Mouse (Mus musculus): ENCODE data around the gene Gjb1. TPM values are rescaled to one million over a fixed set of nuclear protein-coding genes. Genes with fewer than 3 reads are reported as not detected.

Gene Gjb1
- polyA plus RNA-seq, 1 experiment: 0.66 TPM

DNA sequence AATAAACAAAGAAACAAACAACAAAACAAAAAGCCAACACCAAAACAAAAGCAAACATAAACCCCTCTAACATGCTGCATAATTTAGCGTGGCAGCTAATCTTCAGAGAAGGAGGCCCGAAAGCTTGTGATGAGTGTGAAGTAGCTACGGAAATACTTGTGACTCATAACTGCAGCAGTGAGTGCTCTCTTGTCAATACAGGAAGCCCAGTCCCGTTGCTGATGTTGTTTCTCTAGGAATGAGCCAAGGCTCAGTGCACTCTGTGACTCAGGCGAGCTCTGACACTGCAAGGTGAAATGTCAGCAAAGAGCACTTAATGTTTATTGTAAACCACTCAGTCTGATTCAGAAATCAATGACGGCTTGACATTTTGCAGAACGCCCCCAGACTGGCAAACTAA, 7.2 kb upstream of the Gjb1 start:
- TF ChIP-seq CTCF (IDR thresholded peaks at IDR 0.05; ENCODE audit: borderline replicate concordance, extremely low read depth, insufficient read depth, insufficient read length) (no peak), POLR2A (IDR thresholded peaks at IDR 0.05; ENCODE audit: borderline replicate concordance, extremely low read depth, insufficient read depth, insufficient read length, poor library complexity, severe bottlenecking) (no peak)
- DNase-seq (ENCODE audit: low read depth): no peak

DNA sequence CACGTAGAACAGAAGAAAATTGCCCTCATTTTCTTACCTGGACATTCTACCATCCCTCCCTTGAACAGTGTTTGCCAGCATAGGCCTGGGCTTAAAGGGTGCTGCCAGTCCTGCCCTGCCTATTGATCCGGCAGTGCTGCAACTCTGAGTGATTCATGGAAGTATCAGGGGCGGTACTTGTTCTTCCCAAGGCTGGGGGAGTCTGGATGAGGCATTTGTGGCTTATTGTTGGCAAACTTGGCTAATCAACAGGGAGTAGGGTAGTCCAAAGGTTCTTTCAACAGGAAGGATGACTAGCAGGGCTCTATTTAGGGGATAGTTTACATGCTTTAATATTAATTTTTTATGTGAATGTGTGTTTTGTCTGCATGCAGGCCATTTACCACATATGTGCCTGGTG, 5.6 kb upstream of the Gjb1 start:
- no peak for DNase-seq (ENCODE audit: low read depth)
- no peak for TF ChIP-seq CTCF (IDR thresholded peaks at IDR 0.05; ENCODE audit: borderline replicate concordance, extremely low read depth, insufficient read depth, insufficient read length)
- no peak for TF ChIP-seq POLR2A (IDR thresholded peaks at IDR 0.05; ENCODE audit: borderline replicate concordance, extremely low read depth, insufficient read depth, insufficient read length, poor library complexity, severe bottlenecking)

DNA sequence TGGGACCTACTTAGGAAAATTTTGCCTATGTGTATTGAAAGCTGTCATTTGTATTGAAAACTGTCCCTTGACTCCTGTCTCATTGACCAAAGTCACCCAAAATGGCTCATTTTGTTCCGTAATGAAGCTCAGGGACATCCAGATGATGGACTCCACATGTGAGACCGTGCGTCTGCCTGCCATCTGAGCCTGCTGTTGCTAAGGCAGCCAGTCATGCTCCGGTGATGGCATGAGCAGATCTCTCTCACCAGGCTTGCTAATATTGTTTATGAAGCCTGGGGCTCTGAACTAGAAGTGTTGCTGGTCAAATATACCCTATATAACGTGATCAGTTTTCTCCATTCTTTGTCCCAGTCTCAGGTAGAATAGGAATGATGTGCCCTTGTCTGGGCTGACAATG, 3.2 kb upstream of the Gjb1 start:
- DNase-seq (ENCODE audit: low read depth): no peak
- TF ChIP-seq CTCF (IDR thresholded peaks at IDR 0.05; ENCODE audit: borderline replicate concordance, extremely low read depth, insufficient read depth, insufficient read length): no peak
- no peak for TF ChIP-seq POLR2A (IDR thresholded peaks at IDR 0.05; ENCODE audit: borderline replicate concordance, extremely low read depth, insufficient read depth, insufficient read length, poor library complexity, severe bottlenecking)

DNA sequence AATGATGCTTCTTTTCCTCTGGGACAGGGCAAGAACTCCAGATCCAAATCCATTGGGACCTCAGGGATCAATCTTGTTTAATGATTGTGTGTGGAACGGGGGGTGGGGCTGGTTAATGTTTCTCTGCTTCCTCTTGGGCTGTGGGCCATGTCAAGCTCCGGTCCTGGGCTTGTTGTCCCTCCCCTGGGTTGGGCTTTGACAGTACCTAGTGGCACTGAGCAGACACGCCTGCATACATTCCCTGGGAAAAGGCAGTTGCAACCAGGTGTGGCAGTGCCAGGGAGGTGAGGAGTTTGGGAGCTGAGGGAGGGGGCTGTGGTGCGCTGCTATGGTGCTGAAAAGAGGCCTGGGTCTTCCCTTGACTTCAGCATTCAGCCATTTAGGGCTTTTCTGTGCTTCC, 898 bp downstream of the Gjb1 start:
- DNase-seq (ENCODE audit: low read depth): no peak
- no peak for TF ChIP-seq POLR2A (IDR thresholded peaks at IDR 0.05; ENCODE audit: borderline replicate concordance, extremely low read depth, insufficient read depth, insufficient read length, poor library complexity, severe bottlenecking)
- no peak for TF ChIP-seq CTCF (IDR thresholded peaks at IDR 0.05; ENCODE audit: borderline replicate concordance, extremely low read depth, insufficient read depth, insufficient read length)

DNA sequence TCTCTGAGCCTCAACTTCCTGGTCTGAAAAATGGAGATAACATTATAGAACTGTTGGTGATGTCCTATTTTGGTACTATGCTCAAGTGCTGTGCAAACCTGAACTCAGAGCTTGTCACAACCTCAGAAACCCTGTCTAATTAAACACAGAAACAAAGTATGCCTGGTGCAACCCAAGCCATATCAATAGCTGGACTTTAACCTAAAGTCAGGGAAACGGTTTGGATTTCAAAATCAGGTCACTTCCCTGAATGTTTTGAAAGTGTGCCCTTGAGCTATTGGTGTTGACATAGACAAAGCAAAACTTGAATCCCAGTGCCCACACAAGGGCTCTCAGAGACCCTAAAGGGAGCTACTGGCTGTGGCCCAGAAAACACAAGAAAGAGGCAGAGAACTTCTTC, 3.6 kb downstream of the Gjb1 start:
- no peak for DNase-seq (ENCODE audit: low read depth)
- TF ChIP-seq CTCF (IDR thresholded peaks at IDR 0.05; ENCODE audit: borderline replicate concordance, extremely low read depth, insufficient read depth, insufficient read length): no peak

DNA sequence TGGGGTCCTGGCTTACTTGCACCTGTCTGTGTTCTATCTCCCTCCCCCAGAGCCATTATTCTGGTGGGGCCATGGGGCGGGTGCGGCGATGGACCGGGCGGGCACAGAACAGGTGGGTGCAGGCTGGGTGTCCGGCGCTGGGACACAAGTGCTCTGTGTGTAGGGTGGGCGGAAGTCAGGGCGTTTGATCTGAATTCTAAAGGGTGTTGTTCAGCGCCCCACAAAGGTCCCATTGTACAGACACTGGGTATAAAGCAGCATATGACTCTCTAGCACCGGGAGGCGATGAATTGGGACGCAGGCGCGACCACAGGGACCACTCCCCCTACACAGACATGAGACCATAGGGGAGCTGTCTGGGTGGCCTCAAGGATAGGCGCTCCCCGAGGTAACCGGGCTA, 7.3 kb downstream of the Gjb1 start:
- TF ChIP-seq POLR2A (IDR thresholded peaks at IDR 0.05; ENCODE audit: borderline replicate concordance, extremely low read depth, insufficient read depth, insufficient read length, poor library complexity, severe bottlenecking): no peak
- no peak for TF ChIP-seq CTCF (IDR thresholded peaks at IDR 0.05; ENCODE audit: borderline replicate concordance, extremely low read depth, insufficient read depth, insufficient read length)
- no peak for DNase-seq (ENCODE audit: low read depth)

DNA sequence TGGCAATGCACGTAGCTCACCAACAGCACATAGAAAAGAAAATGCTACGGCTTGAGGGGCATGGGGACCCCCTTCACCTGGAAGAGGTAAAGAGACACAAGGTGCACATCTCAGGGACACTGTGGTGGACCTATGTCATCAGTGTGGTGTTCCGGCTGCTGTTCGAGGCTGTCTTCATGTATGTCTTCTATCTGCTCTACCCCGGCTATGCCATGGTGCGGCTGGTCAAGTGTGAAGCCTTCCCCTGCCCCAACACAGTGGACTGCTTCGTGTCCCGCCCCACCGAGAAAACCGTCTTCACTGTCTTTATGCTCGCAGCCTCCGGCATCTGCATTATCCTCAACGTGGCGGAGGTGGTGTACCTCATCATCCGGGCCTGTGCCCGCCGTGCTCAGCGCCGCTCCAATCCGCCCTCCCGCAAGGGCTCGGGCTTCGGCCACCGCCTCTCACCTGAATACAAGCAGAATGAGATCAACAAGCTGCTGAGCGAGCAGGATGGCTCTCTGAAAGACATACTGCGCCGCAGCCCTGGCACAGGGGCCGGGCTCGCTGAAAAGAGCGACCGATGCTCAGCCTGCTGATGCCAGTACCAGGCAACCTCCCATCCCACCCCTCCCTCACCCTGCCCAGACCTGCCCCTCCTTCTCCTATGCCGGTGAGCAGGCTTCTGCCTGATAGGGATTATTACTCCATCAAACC, 8.4 kb downstream of the Gjb1 start:
- peak; percentile 42 for DNase-seq (ENCODE audit: low read depth)
- TF ChIP-seq POLR2A (IDR thresholded peaks at IDR 0.05; ENCODE audit: borderline replicate concordance, extremely low read depth, insufficient read depth, insufficient read length, poor library complexity, severe bottlenecking) (no peak), CTCF (IDR thresholded peaks at IDR 0.05; ENCODE audit: borderline replicate concordance, extremely low read depth, insufficient read depth, insufficient read length) (no peak)

DNA sequence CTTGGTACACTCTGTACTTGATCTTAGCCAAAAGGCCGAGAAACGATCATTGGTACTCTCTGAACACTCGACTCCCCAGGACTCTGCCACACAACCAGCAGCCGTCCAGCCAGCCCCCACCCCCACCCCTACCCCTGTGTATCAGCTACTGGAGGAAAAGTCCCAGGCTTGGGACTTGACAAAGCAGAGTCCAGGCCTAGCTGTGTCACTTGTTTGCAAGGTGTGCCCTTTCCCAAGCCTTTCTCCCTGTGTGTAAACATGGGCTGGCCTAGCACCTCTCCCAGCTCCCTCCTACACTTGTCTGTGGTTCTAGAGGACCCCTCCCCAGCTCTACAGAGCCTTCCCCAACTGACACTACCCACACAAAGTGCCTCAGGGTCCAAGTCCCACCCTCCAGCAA, 10.0 kb downstream of the Gjb1 start:
- DNase-seq (ENCODE audit: low read depth): no peak
- TF ChIP-seq CTCF (IDR thresholded peaks at IDR 0.05; ENCODE audit: borderline replicate concordance, extremely low read depth, insufficient read depth, insufficient read length) (no peak), POLR2A (IDR thresholded peaks at IDR 0.05; ENCODE audit: borderline replicate concordance, extremely low read depth, insufficient read depth, insufficient read length, poor library complexity, severe bottlenecking) (no peak)

DNA sequence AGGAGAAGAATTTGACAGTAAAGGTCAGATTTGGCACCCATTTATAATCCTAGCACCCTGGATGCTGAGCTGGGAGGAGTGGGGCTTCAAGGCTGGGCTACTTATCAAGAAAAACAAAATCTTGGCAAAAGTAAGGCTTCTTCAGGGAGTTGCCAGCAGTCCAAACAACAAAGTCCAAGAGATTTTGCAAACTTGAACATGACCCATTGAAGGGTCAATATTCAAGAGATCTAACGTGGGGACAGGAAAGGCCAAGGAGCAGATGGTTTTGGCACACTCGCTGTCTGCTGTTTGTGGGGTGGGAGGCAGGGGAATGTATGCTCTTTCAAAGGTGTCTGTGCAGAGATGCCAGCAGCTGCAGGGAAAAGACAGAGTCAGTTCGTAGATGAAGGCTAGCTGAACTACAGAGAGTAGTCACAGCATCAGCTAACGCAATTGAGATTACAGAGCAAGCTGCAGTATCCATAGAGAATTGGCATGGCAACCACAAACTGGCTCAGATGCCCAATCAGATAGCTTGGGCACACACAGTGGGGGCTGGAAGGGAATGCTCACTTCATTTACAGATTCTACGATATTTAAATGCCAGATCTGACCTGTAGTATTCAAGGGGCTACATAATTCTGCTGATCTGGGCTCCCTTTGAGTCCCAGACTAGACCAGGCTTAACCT, 12.8 kb downstream of the Gjb1 start:
- no peak for TF ChIP-seq CTCF (IDR thresholded peaks at IDR 0.05; ENCODE audit: borderline replicate concordance, extremely low read depth, insufficient read depth, insufficient read length)
- no peak for TF ChIP-seq POLR2A (IDR thresholded peaks at IDR 0.05; ENCODE audit: borderline replicate concordance, extremely low read depth, insufficient read depth, insufficient read length, poor library complexity, severe bottlenecking)

DNA sequence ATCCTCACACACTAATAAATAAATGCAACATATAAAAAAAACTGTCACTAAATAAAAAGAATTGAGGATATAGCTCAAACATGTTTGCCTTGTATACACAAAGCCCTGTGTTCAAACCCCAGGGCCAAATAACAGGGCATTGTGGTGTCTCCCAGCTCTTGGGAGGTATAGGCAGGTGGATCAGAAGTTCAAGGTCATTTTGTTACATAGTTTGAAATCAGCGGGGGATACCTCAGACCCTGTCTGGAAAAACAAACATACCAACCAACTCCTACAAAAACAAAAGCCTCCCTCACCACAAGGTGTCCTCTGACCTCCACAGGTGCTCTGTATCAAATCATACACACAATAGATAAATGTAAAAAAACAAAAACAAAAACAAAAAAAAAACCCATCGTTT, 18.2 kb downstream of the Gjb1 start:
- DNase-seq (ENCODE audit: low read depth): no peak
- no peak for TF ChIP-seq POLR2A (IDR thresholded peaks at IDR 0.05; ENCODE audit: borderline replicate concordance, extremely low read depth, insufficient read depth, insufficient read length, poor library complexity, severe bottlenecking)
- no peak for TF ChIP-seq CTCF (IDR thresholded peaks at IDR 0.05; ENCODE audit: borderline replicate concordance, extremely low read depth, insufficient read depth, insufficient read length)

More for the DNA sequence above, 12.8 kb downstream of the Gjb1 start:
- DNase-seq (ENCODE audit: low read depth): peak; percentile 52

DNA sequence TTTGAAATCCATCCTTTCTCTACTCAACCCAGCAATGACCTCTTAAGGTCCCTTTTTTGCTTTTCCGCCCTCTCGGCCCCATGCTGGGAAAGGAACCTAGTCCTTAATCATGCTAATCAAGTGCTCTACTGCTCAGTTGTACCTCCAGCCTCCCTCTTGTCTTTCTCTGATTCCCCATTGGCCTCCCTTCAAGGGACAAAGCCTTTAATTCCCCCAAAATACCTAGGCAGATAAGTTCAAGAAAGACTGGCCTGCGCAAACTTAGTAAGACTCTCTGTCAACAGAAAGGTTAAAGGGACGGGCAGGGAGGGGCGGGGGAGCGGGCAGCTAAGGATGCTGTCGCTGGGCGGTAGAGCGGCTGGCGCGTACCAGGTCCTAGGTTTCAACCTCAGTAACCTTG, 20.3 kb downstream of the Gjb1 start:
- no peak for DNase-seq (ENCODE audit: low read depth)
- TF ChIP-seq CTCF (IDR thresholded peaks at IDR 0.05; ENCODE audit: borderline replicate concordance, extremely low read depth, insufficient read depth, insufficient read length) (no peak), POLR2A (IDR thresholded peaks at IDR 0.05; ENCODE audit: borderline replicate concordance, extremely low read depth, insufficient read depth, insufficient read length, poor library complexity, severe bottlenecking) (no peak)
